Mouse (Mus musculus): ENCODE data around the gene Srsf2. TPM values are rescaled to one million over a fixed set of nuclear protein-coding genes. Genes with fewer than 3 reads are reported as not detected.

The Srsf2 gene
- polyA plus RNA-seq, 1 experiment, result 214 TPM

- H3K36me3 ChIP-seq (ENCODE audit: control insufficient read depth, insufficient read depth, low read length), result peaks cover 6% of the 10 kb centered on the region
- peaks cover 13% of the 10 kb centered on the region for H3K4me1 ChIP-seq (ENCODE audit: control insufficient read depth, insufficient read depth, low read length)
- H3K27me3 ChIP-seq (replicated peaks; ENCODE audit: control insufficient read depth, insufficient read depth, low read length), result no peaks in the 10 kb centered on the region
- WGBS, result under 1% methylated on average over 73 of the region's 73 CpGs
- peak overlapping the region; percentile 61 for H3K4me3 ChIP-seq (ENCODE audit: insufficient read depth, low read depth, low read length)
- H3K27ac ChIP-seq (ENCODE audit: insufficient read depth, low read depth, low read length), result peak overlapping the region; percentile 93
- peak; percentile 72 for DNase-seq
- TF ChIP-seq CTCF (conservative IDR thresholded peaks at IDR 0.05; ENCODE audit: insufficient read depth, insufficient read length, low read depth, low read length) (no peak), POLR2A (IDR thresholded peaks at IDR 0.05; ENCODE audit: low read depth, low read length) (no peak)
Measured at GRCm38 (mm10) chr11:116842531-116843260, 10.2 kb downstream of the Srsf2 start.

- Histone ChIP-seq H3K27me3 (replicated peaks; ENCODE audit: control insufficient read depth, insufficient read depth, low read length) (no peaks in the 10 kb centered on the region), H3K4me3 (ENCODE audit: insufficient read depth, low read depth, low read length) (no peak overlapping the region), H3K27ac (ENCODE audit: insufficient read depth, low read depth, low read length) (no peak overlapping the region), H3K36me3 (ENCODE audit: control insufficient read depth, insufficient read depth, low read length) (peaks cover 7% of the 10 kb centered on the region), H3K4me1 (ENCODE audit: control insufficient read depth, insufficient read depth, low read length) (peaks cover 13% of the 10 kb centered on the region)
- 77% methylated on average over 4 of the region's 4 CpGs for WGBS
- no peak for DNase-seq
- no peak for TF ChIP-seq POLR2A (IDR thresholded peaks at IDR 0.05; ENCODE audit: low read depth, low read length)
- TF ChIP-seq CTCF (conservative IDR thresholded peaks at IDR 0.05; ENCODE audit: insufficient read depth, insufficient read length, low read depth, low read length), result no peak
Measured at GRCm38 (mm10) chr11:116840748-116841147, 12.1 kb downstream of the Srsf2 start.

- TF ChIP-seq CTCF (conservative IDR thresholded peaks at IDR 0.05; ENCODE audit: insufficient read depth, insufficient read length, low read depth, low read length), result no peak
- Histone ChIP-seq H3K27ac (ENCODE audit: insufficient read depth, low read depth, low read length) (no peak overlapping the region), H3K27me3 (replicated peaks; ENCODE audit: control insufficient read depth, insufficient read depth, low read length) (no peaks in the 10 kb centered on the region), H3K4me3 (ENCODE audit: insufficient read depth, low read depth, low read length) (no peak overlapping the region), H3K4me1 (ENCODE audit: control insufficient read depth, insufficient read depth, low read length) (peaks cover 13% of the 10 kb centered on the region), H3K36me3 (ENCODE audit: control insufficient read depth, insufficient read depth, low read length) (peaks cover 12% of the 10 kb centered on the region)
- WGBS, result 64% methylated on average over 7 of the region's 7 CpGs
- no peak for DNase-seq
Measured at GRCm38 (mm10) chr11:116839601-116840000, 13.3 kb downstream of the Srsf2 start.

GRCm38 (mm10) chr11:116838936-116839335 is 14.0 kb downstream of the Srsf2 start:
- TF ChIP-seq POLR2A (IDR thresholded peaks at IDR 0.05; ENCODE audit: low read depth, low read length) (no peak), CTCF (conservative IDR thresholded peaks at IDR 0.05; ENCODE audit: insufficient read depth, insufficient read length, low read depth, low read length) (no peak; the same call in 1 of the 2 replicates)
- Histone ChIP-seq H3K4me3 (ENCODE audit: insufficient read depth, low read depth, low read length) (no peak overlapping the region), H3K27ac (ENCODE audit: insufficient read depth, low read depth, low read length) (no peak overlapping the region), H3K36me3 (ENCODE audit: control insufficient read depth, insufficient read depth, low read length) (peaks cover 12% of the 10 kb centered on the region), H3K4me1 (ENCODE audit: control insufficient read depth, insufficient read depth, low read length) (peaks cover 8% of the 10 kb centered on the region), H3K27me3 (replicated peaks; ENCODE audit: control insufficient read depth, insufficient read depth, low read length) (no peaks in the 10 kb centered on the region)
- WGBS, result 60% methylated on average over 14 of the region's 14 CpGs
- DNase-seq, result no peak

- no peak overlapping the region for H3K4me3 ChIP-seq (ENCODE audit: insufficient read depth, low read depth, low read length)
- 90% methylated on average over 10 of the region's 10 CpGs for WGBS
- TF ChIP-seq CTCF (conservative IDR thresholded peaks at IDR 0.05; ENCODE audit: insufficient read depth, insufficient read length, low read depth, low read length) (no peak), POLR2A (IDR thresholded peaks at IDR 0.05; ENCODE audit: low read depth, low read length) (no peak)
- H3K36me3 ChIP-seq (ENCODE audit: control insufficient read depth, insufficient read depth, low read length), result peaks cover 12% of the 10 kb centered on the region
- peaks cover 8% of the 10 kb centered on the region for H3K4me1 ChIP-seq (ENCODE audit: control insufficient read depth, insufficient read depth, low read length)
- no peak for DNase-seq
- no peaks in the 10 kb centered on the region for H3K27me3 ChIP-seq (replicated peaks; ENCODE audit: control insufficient read depth, insufficient read depth, low read length)
- no peak overlapping the region for H3K27ac ChIP-seq (ENCODE audit: insufficient read depth, low read depth, low read length)
Measured at GRCm38 (mm10) chr11:116837441-116837840, 15.5 kb downstream of the Srsf2 start.

GRCm38 (mm10) chr11:116836283-116836682 is 16.6 kb downstream of the Srsf2 start:
- 90% methylated on average over 4 of the region's 4 CpGs for WGBS
- Histone ChIP-seq H3K36me3 (ENCODE audit: control insufficient read depth, insufficient read depth, low read length) (peaks cover 12% of the 10 kb centered on the region), H3K27ac (ENCODE audit: insufficient read depth, low read depth, low read length) (no peak overlapping the region), H3K27me3 (replicated peaks; ENCODE audit: control insufficient read depth, insufficient read depth, low read length) (no peaks in the 10 kb centered on the region), H3K4me3 (ENCODE audit: insufficient read depth, low read depth, low read length) (no peak overlapping the region), H3K4me1 (ENCODE audit: control insufficient read depth, insufficient read depth, low read length) (peaks cover 4% of the 10 kb centered on the region)
- TF ChIP-seq CTCF (conservative IDR thresholded peaks at IDR 0.05; ENCODE audit: insufficient read depth, insufficient read length, low read depth, low read length), result no peak
- DNase-seq, result no peak

GRCm38 (mm10) chr11:116834954-116835353 is 17.9 kb downstream of the Srsf2 start:
- Histone ChIP-seq H3K27me3 (replicated peaks; ENCODE audit: control insufficient read depth, insufficient read depth, low read length) (no peaks in the 10 kb centered on the region), H3K4me3 (ENCODE audit: insufficient read depth, low read depth, low read length) (no peak overlapping the region), H3K27ac (ENCODE audit: insufficient read depth, low read depth, low read length) (no peak overlapping the region), H3K4me1 (ENCODE audit: control insufficient read depth, insufficient read depth, low read length) (no peaks in the 10 kb centered on the region), H3K36me3 (ENCODE audit: control insufficient read depth, insufficient read depth, low read length) (peaks cover 6% of the 10 kb centered on the region; the same call in 1 of the 2 replicates)
- TF ChIP-seq POLR2A (IDR thresholded peaks at IDR 0.05; ENCODE audit: low read depth, low read length) (no peak), CTCF (conservative IDR thresholded peaks at IDR 0.05; ENCODE audit: insufficient read depth, insufficient read length, low read depth, low read length) (no peak)
- 98% methylated on average over 1 of the region's 1 CpGs for WGBS
- DNase-seq, result no peak
